Mouse (Mus musculus): ENCODE measurements around the gene Prr7.
A peak's percentile ranks its signal among the peaks of the same experiment; 100 is the strongest.

Prr7 gene

GRCm38 (mm10) chr13:55506697-55507096, 42.6 kb downstream of the Prr7 start:
- DNase-seq (ENCODE audit: low spot score in 2 of 2): no peak

GRCm38 (mm10) chr13:55507877-55508276, 43.8 kb downstream of the Prr7 start:
- no peak for DNase-seq (ENCODE audit: low spot score in 2 of 2)

GRCm38 (mm10) chr13:55508531-55508930, 44.5 kb downstream of the Prr7 start:
- no peak for DNase-seq (ENCODE audit: low spot score in 2 of 2)

- DNase-seq (ENCODE audit: low spot score in 2 of 2): no peak
These were observed 46.2 kb downstream of the Prr7 start for GRCm38 (mm10) chr13:55510332-55510667.

- DNase-seq (ENCODE audit: low spot score in 2 of 2): peak; percentile 90 to 93
These were observed 46.8 kb downstream of the Prr7 start for GRCm38 (mm10) chr13:55510668-55511491.

GRCm38 (mm10) chr13:55511492-55511861, 47.4 kb downstream of the Prr7 start:
- no peak for DNase-seq (ENCODE audit: low spot score in 2 of 2)

- DNase-seq (ENCODE audit: low spot score in 2 of 2): peak in 1 of 2 experiments; percentile 63
These were observed 48.4 kb downstream of the Prr7 start for GRCm38 (mm10) chr13:55512379-55513031.

- peak; percentile 92 to 93 for DNase-seq (ENCODE audit: low spot score in 2 of 2)
These were observed 49.2 kb downstream of the Prr7 start, which contains the start of gene Pdlim7 for GRCm38 (mm10) chr13:55513111-55513748. Gene Pdlim7, minus strand, starts transcription at chr13:55513676.

- DNase-seq (ENCODE audit: low spot score in 2 of 2): no peak
These were observed 49.8 kb downstream of the Prr7 start for GRCm38 (mm10) chr13:55513828-55514227.

- peak; percentile 76 to 90 for DNase-seq (ENCODE audit: low spot score in 2 of 2)
These were observed 52.9 kb downstream of the Prr7 start for GRCm38 (mm10) chr13:55516955-55517354.

- no peak for DNase-seq (ENCODE audit: low spot score in 2 of 2)
These were observed 55.5 kb downstream of the Prr7 start for GRCm38 (mm10) chr13:55519606-55520005.

- no peak for DNase-seq (ENCODE audit: low spot score in 2 of 2)
These were observed 58.7 kb downstream of the Prr7 start for GRCm38 (mm10) chr13:55522730-55523129.
